Mouse (Mus musculus): ENCODE measurements around the gene Mboat2. TPM values are rescaled to one million over a fixed set of nuclear protein-coding genes. Genes with fewer than 3 reads are reported as not detected.

The Mboat2 gene
- total and polyA plus RNA-seq, 3 experiments: 0.39 to 4.0 (median 0.76) TPM

DNA sequence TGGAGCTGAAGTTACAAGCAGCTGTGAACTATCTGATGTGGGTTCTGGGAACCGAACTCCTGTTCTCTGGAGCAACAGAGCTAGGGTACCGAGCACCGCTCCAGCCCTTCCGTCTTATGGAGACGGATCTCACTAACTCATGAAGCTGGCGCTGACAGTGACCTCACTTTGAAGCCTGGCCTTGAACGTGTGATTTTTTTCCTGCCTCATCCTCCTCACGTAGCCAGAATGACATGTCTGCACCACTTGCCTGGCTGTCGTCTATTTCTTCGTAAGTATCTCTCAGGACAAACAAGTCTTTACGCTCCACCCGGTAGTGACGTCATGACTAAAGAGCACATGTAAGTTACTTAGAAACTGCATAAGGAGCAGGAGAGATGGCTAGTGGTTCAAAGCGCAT lies 116.4 kb downstream of the Mboat2 start:
- no peaks in the 10 kb centered on the region for H3K27me3 ChIP-seq (replicated peaks)
- in situ Hi-C loops (cut with MboI; ENCODE audit: low pct_ligation_motif_present, low pct_unique_long_range_greater_than_20kb, low sequenced_read_pairs): no loop called here
- TF ChIP-seq MXI1 (IDR thresholded peaks at IDR 0.05; ENCODE audit: low read depth, low read length): no peak
- H3K79me2 ChIP-seq (replicated peaks; ENCODE audit: control insufficient read depth, extremely low read depth, insufficient read depth, poor library complexity, severe bottlenecking): no peaks in the 10 kb centered on the region
- H3K27ac ChIP-seq (ENCODE audit: insufficient read depth, low read depth): no peak overlapping the region
- H3K9me3 ChIP-seq (replicated peaks; ENCODE audit: low read length): no peaks in the 10 kb centered on the region
- DNase-seq (ENCODE audit: extremely low read depth): no peak
- H3K9ac ChIP-seq (ENCODE audit: insufficient read depth, low read depth): no peak overlapping the region
- H3K36me3 ChIP-seq (replicated peaks in 1 of 2; ENCODE audit: control insufficient read depth in 1 of 2, insufficient read depth in 1 of 2, low read length in 1 of 2): no peaks in the 10 kb centered on the region
- H3K4me1 ChIP-seq (ENCODE audit: control insufficient read depth in 1 of 2, insufficient read depth in 2 of 2): peaks cover 4 to 5% of the 10 kb centered on the region in 2 experiments; a peak in 3 of 4 replicates
- no peak overlapping the region for H3K4me2 ChIP-seq (ENCODE audit: insufficient read depth, low read depth, poor library complexity, severe bottlenecking)
- no peak overlapping the region for H3K4me3 ChIP-seq (replicated peaks in 1 of 3; ENCODE audit: low read depth in 2 of 3, low read length in 2 of 3, poor library complexity in 1 of 3)
- dilution Hi-C loops (cut with MboI; ENCODE audit: extremely low pct_ligation_motif_present, extremely low pct_unique_long_range_greater_than_20kb, low sequenced_read_pairs): no loop called here

DNA sequence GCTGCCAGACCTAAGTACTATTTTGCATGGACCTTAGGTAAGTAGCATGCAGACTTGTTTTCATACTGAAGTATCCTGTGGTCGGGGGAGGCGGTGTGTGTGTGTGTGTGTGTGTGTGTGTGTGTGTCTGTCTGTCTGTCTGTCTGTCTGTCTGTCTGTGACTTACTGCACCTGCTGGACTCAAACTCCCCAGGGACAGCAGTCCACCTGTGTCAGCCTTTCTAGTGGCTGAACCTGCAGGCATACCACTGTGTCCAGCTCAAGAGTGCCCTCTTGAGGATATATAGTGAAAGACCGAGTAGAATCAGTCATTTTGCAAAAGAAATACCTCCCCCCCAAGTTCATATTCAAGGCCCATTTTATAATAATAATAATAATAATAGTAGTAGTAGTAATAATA lies 117.7 kb downstream of the Mboat2 start:
- in situ Hi-C loops (cut with MboI; ENCODE audit: low pct_ligation_motif_present, low pct_unique_long_range_greater_than_20kb, low sequenced_read_pairs) (no loop called here), dilution Hi-C loops (cut with MboI; ENCODE audit: extremely low pct_ligation_motif_present, extremely low pct_unique_long_range_greater_than_20kb, low sequenced_read_pairs) (no loop called here)

DNA sequence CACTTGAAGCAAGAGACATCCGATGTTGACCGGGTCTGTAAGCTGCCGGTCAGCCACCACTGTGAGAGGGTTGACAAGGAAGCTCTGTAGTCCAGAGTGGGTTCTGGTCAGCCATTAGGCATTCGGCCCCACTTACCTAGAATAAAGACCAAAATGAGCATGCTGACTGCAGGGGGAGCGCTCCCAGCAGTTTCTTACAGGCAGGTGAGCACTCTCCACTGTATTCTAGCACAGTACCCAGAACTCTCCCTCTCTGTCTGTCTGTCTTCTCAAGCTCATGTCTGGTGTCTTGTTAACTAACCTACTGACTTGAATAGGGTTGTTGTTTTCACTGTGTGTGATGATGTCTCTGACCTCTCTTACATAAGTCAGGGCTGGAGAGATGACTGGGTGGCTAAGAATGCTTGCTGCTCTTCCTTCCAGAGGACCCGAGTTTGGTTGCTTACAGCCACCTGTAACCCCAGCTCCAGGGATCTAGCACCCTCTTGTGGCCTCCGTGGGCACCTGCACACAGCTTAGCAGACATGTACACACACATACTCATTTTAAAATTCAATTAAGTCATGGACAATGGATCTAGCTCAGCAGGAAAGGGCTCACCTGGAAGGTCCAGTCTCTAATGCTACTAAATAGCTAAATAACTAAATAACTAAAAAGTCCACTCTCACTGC lies 119.8 kb downstream of the Mboat2 start:
- Histone ChIP-seq H3K9me3 (replicated peaks; ENCODE audit: low read length) (no peaks in the 10 kb centered on the region), H3K36me3 (replicated peaks in 1 of 2; ENCODE audit: control insufficient read depth in 1 of 2, insufficient read depth in 1 of 2, low read length in 1 of 2) (no peaks in the 10 kb centered on the region), H3K27me3 (replicated peaks) (no peaks in the 10 kb centered on the region), H3K4me3 (replicated peaks in 1 of 3; ENCODE audit: low read depth in 2 of 3, low read length in 2 of 3, poor library complexity in 1 of 3) (no peak overlapping the region), H3K4me2 (ENCODE audit: insufficient read depth, low read depth, poor library complexity, severe bottlenecking) (no peak overlapping the region), H3K4me1 (ENCODE audit: control insufficient read depth in 1 of 2, insufficient read depth in 2 of 2) (peaks cover 4 to 5% of the 10 kb centered on the region in 2 experiments; a peak in 3 of 4 replicates), H3K27ac (ENCODE audit: insufficient read depth, low read depth) (no peak overlapping the region), H3K9ac (ENCODE audit: insufficient read depth, low read depth) (no peak overlapping the region), H3K79me2 (replicated peaks; ENCODE audit: control insufficient read depth, extremely low read depth, insufficient read depth, poor library complexity, severe bottlenecking) (no peaks in the 10 kb centered on the region)
- peak; percentile 24 for DNase-seq (ENCODE audit: extremely low read depth)
- dilution Hi-C loops (cut with MboI; ENCODE audit: extremely low pct_ligation_motif_present, extremely low pct_unique_long_range_greater_than_20kb, low sequenced_read_pairs): no loop called here
- TF ChIP-seq MAZ (IDR thresholded peaks at IDR 0.05; ENCODE audit: low read depth, low read length) (no peak), IRF4 (IDR thresholded peaks at IDR 0.05; ENCODE audit: low read depth, low read length) (no peak), JUND (conservative IDR thresholded peaks at IDR 0.05; ENCODE audit: low read depth, low read length) (no peak), TCF12 (IDR thresholded peaks at IDR 0.05; ENCODE audit: low read depth, low read length) (no peak), CTCF (conservative IDR thresholded peaks at IDR 0.05 in 1 of 2, IDR thresholded peaks at IDR 0.05 in 1 of 2; ENCODE audit: low read depth in 2 of 2, low read length in 2 of 2) (peak; percentile 58), PAX5 (IDR thresholded peaks at IDR 0.05; ENCODE audit: low read length) (no peak), MXI1 (IDR thresholded peaks at IDR 0.05; ENCODE audit: low read depth, low read length) (no peak), NRF1 (IDR thresholded peaks at IDR 0.05; ENCODE audit: low read depth, low read length) (no peak), ZKSCAN1 (IDR thresholded peaks at IDR 0.05; ENCODE audit: borderline replicate concordance, low read depth, low read length) (no peak), RAD21 (IDR thresholded peaks at IDR 0.05; ENCODE audit: low read depth, low read length) (peak; percentile 45), E2F4 (IDR thresholded peaks at IDR 0.05; ENCODE audit: insufficient replicate concordance, low read depth, low read length) (no peak), KAT2A (IDR thresholded peaks at IDR 0.05; ENCODE audit: insufficient replicate concordance, low read length) (no peak), SMC3 (IDR thresholded peaks at IDR 0.05; ENCODE audit: low read depth, low read length) (peak; percentile 36), RCOR1 (conservative IDR thresholded peaks at IDR 0.05; ENCODE audit: low read depth, low read length) (no peak), NELFE (IDR thresholded peaks at IDR 0.05; ENCODE audit: low read depth, low read length) (no peak), HCFC1 (IDR thresholded peaks at IDR 0.05; ENCODE audit: low read depth, low read length) (no peak), CHD2 (IDR thresholded peaks at IDR 0.05; ENCODE audit: low read length) (no peak)
- in situ Hi-C loops (cut with MboI; ENCODE audit: low pct_ligation_motif_present, low pct_unique_long_range_greater_than_20kb, low sequenced_read_pairs): loop anchor here (5.0 to 25.0 kb wide), 3 partner anchors 238 to 463 kb away; partner anchors contain the start of gene Taf1b

More for the DNA sequence above, 117.7 kb downstream of the Mboat2 start:
- no peak overlapping the region for H3K4me3 ChIP-seq (replicated peaks in 1 of 3; ENCODE audit: low read depth in 2 of 3, low read length in 2 of 3, poor library complexity in 1 of 3)
- H3K9me3 ChIP-seq (replicated peaks; ENCODE audit: low read length): no peaks in the 10 kb centered on the region
- no peak overlapping the region for H3K4me2 ChIP-seq (ENCODE audit: insufficient read depth, low read depth, poor library complexity, severe bottlenecking)
- no peaks in the 10 kb centered on the region for H3K36me3 ChIP-seq (replicated peaks in 1 of 2; ENCODE audit: control insufficient read depth in 1 of 2, insufficient read depth in 1 of 2, low read length in 1 of 2)
- peak; percentile 60 for DNase-seq (ENCODE audit: extremely low read depth)
- peak; percentile 43; the same call in 1 of the 2 replicates for TF ChIP-seq TCF12 (IDR thresholded peaks at IDR 0.05; ENCODE audit: low read depth, low read length)
- TF ChIP-seq SMC3 (IDR thresholded peaks at IDR 0.05; ENCODE audit: low read depth, low read length): peak; percentile 66
- peak; percentile 44 to 85; a peak in 3 of 4 replicates for TF ChIP-seq CTCF (conservative IDR thresholded peaks at IDR 0.05 in 1 of 2, IDR thresholded peaks at IDR 0.05 in 1 of 2; ENCODE audit: low read depth in 2 of 2, low read length in 2 of 2)
- TF ChIP-seq POLR2AphosphoS2 (IDR thresholded peaks at IDR 0.05; ENCODE audit: low read depth, low read length): no peak
- TF ChIP-seq RAD21 (IDR thresholded peaks at IDR 0.05; ENCODE audit: low read depth, low read length): peak; percentile 84
- no peaks in the 10 kb centered on the region for H3K27me3 ChIP-seq (replicated peaks)
- no peak overlapping the region for H3K9ac ChIP-seq (ENCODE audit: insufficient read depth, low read depth)
- no peaks in the 10 kb centered on the region for H3K79me2 ChIP-seq (replicated peaks; ENCODE audit: control insufficient read depth, extremely low read depth, insufficient read depth, poor library complexity, severe bottlenecking)
- peaks cover 4 to 5% of the 10 kb centered on the region in 2 experiments; a peak in 3 of 4 replicates for H3K4me1 ChIP-seq (ENCODE audit: control insufficient read depth in 1 of 2, insufficient read depth in 2 of 2)
- H3K27ac ChIP-seq (ENCODE audit: insufficient read depth, low read depth): no peak overlapping the region

Measured in CH12.LX (cell line).